In the genomic region with DNA sequence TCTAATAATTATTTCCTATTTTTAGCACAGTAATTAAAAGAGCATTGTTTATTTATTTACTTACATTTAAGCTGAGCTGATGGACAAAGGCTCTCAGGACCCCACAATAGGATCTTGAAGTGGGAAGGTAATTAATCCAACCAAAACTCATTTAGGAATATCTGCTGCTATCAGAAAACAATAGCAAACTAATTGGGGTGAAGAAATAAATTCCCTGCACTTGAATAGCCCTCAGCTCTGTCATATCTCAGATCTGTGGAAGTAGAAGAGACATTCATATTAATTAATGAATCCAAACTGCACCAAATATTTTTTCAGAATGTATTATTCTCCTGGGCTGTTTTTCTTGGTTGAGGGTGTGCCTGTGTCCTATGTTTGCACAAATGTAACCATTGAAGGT, we compare ENCODE assay signal across 16 mouse cellular contexts.
"Had no signal": no experiment of that assay in that cellular context is flagged by ENCODE, and none has a peak within 500 bp of the region (broad histone marks: within the 10 kb centered on the region; RNA-seq: fewer than 3 reads in every experiment).

No protein-coding gene starts in this region.

- H3K4me3 ChIP-seq: neural tube, embryonic 12.5 days; neural tube, embryonic 13.5 days; neural tube, embryonic 15.5 days; stomach, embryonic 15.5 days had no signal

- H3K4me1 ChIP-seq: neural tube, embryonic 12.5 days; neural tube, embryonic 13.5 days; neural tube, embryonic 15.5 days; stomach, embryonic 15.5 days had no signal

- DNase-seq: right cerebral cortex, adult 18-20 months; right cerebral cortex, postnatal 14 days; right cerebral cortex, postnatal 25 days; right cerebral cortex, postnatal 4 days; spleen, adult 18-20 months; thymus, adult 18-20 months; thymus, adult 2 months; thymus, postnatal 14 days; thymus, postnatal 25 days; thymus, postnatal 36 days; thymus, postnatal 4 days had no signal

- H3K27ac ChIP-seq: neural tube, embryonic 12.5 days; neural tube, embryonic 13.5 days; neural tube, embryonic 15.5 days; stomach, embryonic 15.5 days; stomach, postnatal 0 days had no signal

- H3K9me3 ChIP-seq: neural tube, embryonic 12.5 days; neural tube, embryonic 13.5 days; neural tube, embryonic 15.5 days; stomach, embryonic 15.5 days had no signal

- H3K4me2 ChIP-seq: neural tube, embryonic 12.5 days; neural tube, embryonic 13.5 days; neural tube, embryonic 15.5 days; stomach, embryonic 15.5 days had no signal

- H3K27me3 ChIP-seq: neural tube, embryonic 12.5 days; neural tube, embryonic 13.5 days; neural tube, embryonic 15.5 days; stomach, embryonic 15.5 days had no signal

- H3K36me3 ChIP-seq: neural tube, embryonic 12.5 days; neural tube, embryonic 13.5 days; neural tube, embryonic 15.5 days; stomach, embryonic 15.5 days had no signal

- H3K9ac ChIP-seq: neural tube, embryonic 12.5 days; neural tube, embryonic 13.5 days; neural tube, embryonic 15.5 days; stomach, embryonic 15.5 days had no signal
